In the genomic region with DNA sequence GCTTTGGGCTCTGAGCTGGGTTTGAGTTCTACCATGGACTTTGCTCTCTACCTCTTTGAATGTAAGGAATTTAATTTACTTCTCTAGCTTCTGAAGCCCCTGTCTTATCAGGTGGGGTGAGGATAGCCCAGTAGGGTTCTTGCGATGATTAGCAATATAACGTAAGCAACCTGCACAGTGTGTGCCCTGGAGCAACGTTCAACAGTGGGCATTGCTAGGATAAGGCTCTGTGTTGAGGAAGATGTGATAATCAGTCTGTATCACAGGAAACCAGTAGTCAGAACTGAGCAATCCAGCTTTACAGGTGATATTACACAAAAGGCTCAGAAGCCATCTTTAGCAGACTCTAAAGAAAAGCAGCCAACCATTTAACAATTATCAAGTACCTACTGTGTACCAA, we compare ENCODE assay signal across 22 mouse cellular contexts. TPM values are rescaled to one million over a fixed set of nuclear protein-coding genes. Genes with fewer than 3 reads are reported as not detected.
DNase-seq lines count a peak whose midpoint lies in the region; ATAC-seq and TF ChIP-seq lines count a peak whose summit lies in the region.
"Had no signal": no experiment of that assay in that cellular context is flagged by ENCODE, and none has a peak within 500 bp of the region (broad histone marks: within the 10 kb centered on the region; RNA-seq: fewer than 3 reads in every experiment).

No protein-coding gene starts in this region.

- H3K36me3 ChIP-seq in heart, embryonic 16.5 days (ENCODE audit: control insufficient read depth, insufficient read depth), result peaks cover 7% of the 10 kb centered on the region; the same call in 1 of the 2 replicates
- peaks cover 8% of the 10 kb centered on the region; the same call in 1 of the 2 replicates for H3K36me3 ChIP-seq in thymus, adult 2 months (ENCODE audit: control insufficient read depth, insufficient read depth, low read length)
- no peaks in the 10 kb centered on the region for H3K36me3 ChIP-seq in liver, embryonic 16.5 days (ENCODE audit: control insufficient read depth, insufficient read depth)
- H3K36me3 ChIP-seq in limb, embryonic 10.5 days, result peaks cover 37% of the 10 kb centered on the region

- H3K9ac ChIP-seq in heart, embryonic 16.5 days (ENCODE audit: low read length), result no peak overlapping the region
- H3K9ac ChIP-seq in liver, embryonic 16.5 days (ENCODE audit: low read depth, low read length), result no peak overlapping the region
- H3K9ac ChIP-seq: embryonic facial prominence, embryonic 12.5 days; limb, embryonic 12.5 days; neural tube, embryonic 13.5 days had no signal

- no peak for DNase-seq in heart, adult 18-20 months
- no peak for DNase-seq in thymus, adult 2 months
- DNase-seq in thymus, postnatal 25 days, result no peak
- no peak for DNase-seq in cerebellum, adult 2 months
- no peak for DNase-seq in limb, embryonic 10.5 days (ENCODE audit: low spot score)
- DNase-seq: adrenal gland, postnatal 10 days; cerebellum, adult 11 months; cerebellum, adult 9-11 months; embryo, embryonic 11 days; gastrocnemius, postnatal 14 days; layer of hippocampus, adult 9-11 months had no signal

- ATAC-seq in heart, embryonic 16.5 days (replicated peaks; ENCODE audit: extremely low read depth, insufficient read depth, low FRiP score), result no peak
- ATAC-seq in liver, embryonic 16.5 days (ENCODE audit: low read depth), result peak; percentile 76
- ATAC-seq: forebrain, embryonic 14.5 days; hindbrain, embryonic 16.5 days; midbrain, embryonic 16.5 days had no signal

- no peaks in the 10 kb centered on the region for H3K9me3 ChIP-seq in heart, embryonic 16.5 days (replicated peaks; ENCODE audit: control insufficient read depth, low read length)
- H3K9me3 ChIP-seq in liver, embryonic 16.5 days (replicated peaks; ENCODE audit: control insufficient read depth, low read length), result no peaks in the 10 kb centered on the region
- H3K9me3 ChIP-seq in limb, embryonic 10.5 days (replicated peaks), result no peaks in the 10 kb centered on the region
- H3K9me3 ChIP-seq: embryonic facial prominence, embryonic 12.5 days; limb, embryonic 12.5 days; neural tube, embryonic 13.5 days had no signal

- H3K4me3 ChIP-seq in heart, embryonic 16.5 days (ENCODE audit: low read length), result no peak overlapping the region
- H3K4me3 ChIP-seq in thymus, adult 2 months (ENCODE audit: control insufficient read depth, insufficient read depth, low read length), result no peak overlapping the region
- H3K4me3 ChIP-seq in liver, embryonic 16.5 days (ENCODE audit: low read depth, low read length), result no peak overlapping the region
- no peak overlapping the region for H3K4me3 ChIP-seq in cerebellum, adult 2 months (replicated peaks; ENCODE audit: insufficient read depth, low read depth, low read length)
- H3K4me3 ChIP-seq in limb, embryonic 10.5 days, result no peak overlapping the region
- H3K4me3 ChIP-seq: embryonic facial prominence, embryonic 12.5 days; limb, embryonic 12.5 days; neural tube, embryonic 13.5 days had no signal

- TF ChIP-seq CTCF in thymus, adult 2 months (IDR thresholded peaks at IDR 0.05; ENCODE audit: borderline replicate concordance, control insufficient read depth, extremely low read depth, insufficient read depth, low read length, poor library complexity), result no peak
- TF ChIP-seq CTCF in cerebellum, adult 2 months (IDR thresholded peaks at IDR 0.05; ENCODE audit: borderline replicate concordance, insufficient read depth, low read depth, low read length), result no peak

- H3K27ac ChIP-seq in heart, embryonic 16.5 days (ENCODE audit: low read length), result peak overlapping the region; percentile 24
- 0 out of 2 replicates have a peak overlapping the region, but pooled peaks have one; percentile 20 for H3K27ac ChIP-seq in thymus, adult 2 months (ENCODE audit: control insufficient read depth, insufficient read depth, low read length)
- no peak overlapping the region for H3K27ac ChIP-seq in liver, embryonic 16.5 days (ENCODE audit: low read length)
- no peak overlapping the region for H3K27ac ChIP-seq in cerebellum, adult 2 months (ENCODE audit: insufficient read depth, low read length)
- H3K27ac ChIP-seq in limb, embryonic 10.5 days, result no peak overlapping the region
- H3K27ac ChIP-seq: embryonic facial prominence, embryonic 12.5 days; limb, embryonic 12.5 days; neural tube, embryonic 13.5 days had no signal

- TF ChIP-seq POLR2A in thymus, adult 2 months (IDR thresholded peaks at IDR 0.05; ENCODE audit: control insufficient read depth, extremely low read depth, insufficient read depth, low read length, poor library complexity), result no peak
- TF ChIP-seq POLR2A in cerebellum, adult 2 months (IDR thresholded peaks at IDR 0.05; ENCODE audit: borderline replicate concordance, insufficient read depth, low read length), result no peak

- no peaks in the 10 kb centered on the region for H3K27me3 ChIP-seq in heart, embryonic 16.5 days (ENCODE audit: control insufficient read depth, insufficient read depth, low read length)
- H3K27me3 ChIP-seq in thymus, adult 2 months (ENCODE audit: control insufficient read depth, insufficient read depth, low read length), result no peaks in the 10 kb centered on the region
- no peaks in the 10 kb centered on the region for H3K27me3 ChIP-seq in liver, embryonic 16.5 days (ENCODE audit: control insufficient read depth, insufficient read depth, low read depth, low read length)
- no peaks in the 10 kb centered on the region for H3K27me3 ChIP-seq in cerebellum, adult 2 months (ENCODE audit: control insufficient read depth, insufficient read depth, low read length)
- no peaks in the 10 kb centered on the region for H3K27me3 ChIP-seq in limb, embryonic 10.5 days (ENCODE audit: low read depth, poor library complexity, severe bottlenecking)
- H3K27me3 ChIP-seq: embryonic facial prominence, embryonic 12.5 days; limb, embryonic 12.5 days; neural tube, embryonic 13.5 days; Patski had no signal

- peaks cover 6% of the 10 kb centered on the region for H3K4me1 ChIP-seq in heart, embryonic 16.5 days (ENCODE audit: control insufficient read depth, insufficient read depth, low read length)
- peaks cover 56% of the 10 kb centered on the region for H3K4me1 ChIP-seq in thymus, adult 2 months (replicated peaks; ENCODE audit: control insufficient read depth, insufficient read depth, low read length)
- peaks cover 18% of the 10 kb centered on the region for H3K4me1 ChIP-seq in liver, embryonic 16.5 days (ENCODE audit: control insufficient read depth, low read depth, low read length)
- H3K4me1 ChIP-seq in cerebellum, adult 2 months (ENCODE audit: control insufficient read depth, insufficient read depth, low read length), result peaks cover 11% of the 10 kb centered on the region
- peaks cover 5% of the 10 kb centered on the region; the same call in 1 of the 2 replicates for H3K4me1 ChIP-seq in limb, embryonic 10.5 days
- H3K4me1 ChIP-seq: embryonic facial prominence, embryonic 12.5 days; limb, embryonic 12.5 days; neural tube, embryonic 13.5 days had no signal

- WGBS in heart, embryonic 16.5 days, result 72% methylated on average over 3 of the region's 3 CpGs
- 64% methylated on average over 3 of the region's 3 CpGs for WGBS in thymus, adult 2 months
- WGBS in liver, embryonic 16.5 days (ENCODE audit: insufficient replicate concordance), result 17% methylated on average over 3 of the region's 3 CpGs
- 84% methylated on average over 3 of the region's 3 CpGs for WGBS in cerebellum, adult 2 months
- WGBS in limb, embryonic 10.5 days, result 84% methylated on average over 3 of the region's 3 CpGs

- no peak overlapping the region for H3K4me2 ChIP-seq in heart, embryonic 16.5 days (ENCODE audit: low read depth, low read length)
- H3K4me2 ChIP-seq in liver, embryonic 16.5 days (ENCODE audit: low read depth, low read length), result no peak overlapping the region
- H3K4me2 ChIP-seq: embryonic facial prominence, embryonic 12.5 days; heart, embryonic 11.5 days; limb, embryonic 12.5 days; midbrain, embryonic 11.5 days; neural tube, embryonic 13.5 days had no signal

RNA-seq across cellular contexts. Expression of a gene that starts 11.3 kb away (rescaled TPM):
- 7.4 and 8.7 TPM in 2 replicates for polyA plus RNA-seq in heart, embryonic 16.5 days (2015; fragmentation: Nextera tagmentation; extraction: Ambion mirVana)
- 10 to 100 TPM; 17.1 to 17.3 TPM for total RNA-seq in heart, adult 18-20 months (2021)
- polyA plus RNA-seq in thymus, adult 2 months (2012; rRNA removed), result 30.1 and 36.3 TPM in 2 replicates
- polyA plus RNA-seq in liver, embryonic 16.5 days (2015; fragmentation: Nextera tagmentation; extraction: Ambion mirVana), result 4.2 and 4.7 TPM in 2 replicates
- 20.5 and 21.8 TPM in 2 replicates for polyA plus RNA-seq in cerebellum, adult 2 months (2012; rRNA removed)
- polyA plus RNA-seq in limb, embryonic 10.5 days (2016; fragmentation: Nextera tagmentation; extraction: Ambion mirVana), result 17.0 and 17.2 TPM in 2 replicates

RNA-seq across cellular contexts. Expression of a gene that starts 43.1 kb away (rescaled TPM):
- 5.4 and 6.2 TPM in 2 replicates for polyA plus RNA-seq in heart, embryonic 16.5 days (2015; fragmentation: Nextera tagmentation; extraction: Ambion mirVana)
- 1 to 10 TPM; 7.6 to 8.1 TPM for total RNA-seq in heart, adult 18-20 months (2021)
- polyA plus RNA-seq in thymus, adult 2 months (2012; rRNA removed), result 13.0 and 15.7 TPM in 2 replicates
- 1.9 and 2.1 TPM in 2 replicates for polyA plus RNA-seq in liver, embryonic 16.5 days (2015; fragmentation: Nextera tagmentation; extraction: Ambion mirVana)
- 26.0 and 27.1 TPM in 2 replicates for polyA plus RNA-seq in cerebellum, adult 2 months (2012; rRNA removed)
- 4.8 and 5.4 TPM in 2 replicates for polyA plus RNA-seq in limb, embryonic 10.5 days (2016; fragmentation: Nextera tagmentation; extraction: Ambion mirVana)

Comparison
In these comparisons a context has a peak if more than half of its experiments do, and no peak if none do; other contexts are left out.
1. H3K27ac ChIP-seq: peak in heart, embryonic 16.5 days (single experiment) and thymus, adult 2 months (single experiment); none in liver, embryonic 16.5 days (single experiment), cerebellum, adult 2 months (single experiment) and limb, embryonic 10.5 days (single experiment).